Mouse (Mus musculus) lung, embryonic 15.5 days (tissue): ENCODE results near the gene Pygb. TPM values are rescaled to one million over a fixed set of nuclear protein-coding genes. Genes with fewer than 3 reads are reported as not detected.

Source experiments
- ATAC-seq: fragments of 200-750 bp; cut with Nextera tagmentation; 2 replicates; pipeline ENCODE4 v1.8.0; 2017; ENCODE audit warnings: moderate number of reproducible peaks, borderline replicate concordance; ENCODE audit not compliant: low FRiP score, low TSS enrichment; ENCODE audit errors: extremely low read depth
- H3K27ac ChIP-seq: fragments of 300-500 bp; sonication (generic); 2 replicates; pipeline ENCODE4 v1.5.1; 2015; ENCODE audit warnings: moderate library complexity, mild to moderate bottlenecking, inconsistent platforms
- H3K27me3 ChIP-seq: fragments of 300-500 bp; sonication (generic); 2 replicates; pipeline ENCODE4 v1.6.1; 2015; ENCODE audit warnings: inconsistent platforms
- H3K36me3 ChIP-seq: fragments of 300-500 bp; sonication (generic); 2 replicates; pipeline ENCODE4 v1.6.1; 2015; ENCODE audit warnings: inconsistent platforms
- H3K4me1 ChIP-seq: fragments of 300-500 bp; sonication (generic); 2 replicates; pipeline ENCODE4 v1.6.1; 2015; ENCODE audit warnings: inconsistent platforms
- H3K4me2 ChIP-seq: fragments of 300-500 bp; sonication (generic); 2 replicates; pipeline ENCODE4 v1.6.1; 2015; ENCODE audit warnings: inconsistent platforms, mild to moderate bottlenecking, moderate library complexity
- H3K4me3 ChIP-seq: fragments of 300-500 bp; sonication (generic); 2 replicates; pipeline ENCODE4 v1.5.1; 2015; ENCODE audit warnings: mild to moderate bottlenecking, inconsistent platforms
- H3K9ac ChIP-seq: fragments of 300-500 bp; sonication (generic); 2 replicates; pipeline ENCODE4 v1.6.1; 2015; ENCODE audit warnings: inconsistent platforms
- H3K9me3 ChIP-seq: fragments of 300-500 bp; sonication (generic); 2 replicates; pipeline ENCODE4 v1.6.1; 2016; ENCODE audit warnings: inconsistent platforms
- WGBS: fragments of 180-500 bp; shearing (Covaris S2); methylation state at CpG from one replicate; pipeline ENCODE4 v1.1.7; 2015; 5-methylcytosine and 5-hydroxymethylcytosine counted together
- polyA plus RNA-seq: library from polyadenylated mRNA; unstranded; fragments of >200 nt; fragmentation: Nextera tagmentation; extraction: Ambion mirVana; gene quantifications from 2 replicates; pipeline ENCODE4 v1.2.1, GENCODE M21; 2015

The Pygb gene
- polyA plus RNA-seq, 1 experiment from 2014 or later = 91.7 TPM

- Histone ChIP-seq H3K36me3 (peaks cover 17% of the 10 kb centered on the region), H3K27ac (peak overlapping the region; percentile 72), H3K4me3 (no peak overlapping the region), H3K9ac (no peak overlapping the region), H3K27me3 (no peaks in the 10 kb centered on the region), H3K4me1 (peaks cover 36% of the 10 kb centered on the region), H3K9me3 (no peaks in the 10 kb centered on the region), H3K4me2 (no peak overlapping the region)
- no peak for ATAC-seq
- WGBS = 74% methylated on average over 4 of the region's 4 CpGs
Observed at GRCm38 (mm10) chr2:150766083-150766862, 20.3 kb upstream of the Pygb start.

- no peak for ATAC-seq
- no peak overlapping the region for H3K4me2 ChIP-seq
- no peak overlapping the region for H3K4me3 ChIP-seq
- H3K27me3 ChIP-seq = no peaks in the 10 kb centered on the region
- no peak overlapping the region for H3K9ac ChIP-seq
- peaks cover 53% of the 10 kb centered on the region for H3K4me1 ChIP-seq
- H3K9me3 ChIP-seq = no peaks in the 10 kb centered on the region
- 79% methylated on average over 1 of the region's 1 CpGs for WGBS
- H3K36me3 ChIP-seq = 0 out of 2 replicates have a peak, but pooled peaks cover 3% of the 10 kb centered on the region
- H3K27ac ChIP-seq = peak overlapping the region; percentile 90
Observed at GRCm38 (mm10) chr2:150768678-150769077, 17.9 kb upstream of the Pygb start.

- Histone ChIP-seq H3K4me1 (peaks cover 53% of the 10 kb centered on the region), H3K9ac (no peak overlapping the region), H3K27me3 (no peaks in the 10 kb centered on the region), H3K4me2 (no peak overlapping the region), H3K9me3 (no peaks in the 10 kb centered on the region), H3K4me3 (no peak overlapping the region), H3K36me3 (no peaks in the 10 kb centered on the region), H3K27ac (peak overlapping the region; percentile 90)
- 22% methylated on average over 1 of the region's 1 CpGs for WGBS
- peak; percentile 80 for ATAC-seq
Observed at GRCm38 (mm10) chr2:150770747-150771146, 15.8 kb upstream of the Pygb start.

- no peaks in the 10 kb centered on the region for H3K9me3 ChIP-seq
- no peak overlapping the region for H3K4me2 ChIP-seq
- WGBS = 60% methylated on average over 6 of the region's 6 CpGs
- ATAC-seq = peak; percentile 33; the same call in 1 of the 2 replicates
- H3K4me3 ChIP-seq = no peak overlapping the region
- H3K27ac ChIP-seq = peak overlapping the region; percentile 90
- H3K36me3 ChIP-seq = no peaks in the 10 kb centered on the region
- no peaks in the 10 kb centered on the region for H3K27me3 ChIP-seq
- H3K9ac ChIP-seq = no peak overlapping the region
- peaks cover 55% of the 10 kb centered on the region for H3K4me1 ChIP-seq
Observed at GRCm38 (mm10) chr2:150771169-150771568, 15.4 kb upstream of the Pygb start.

GRCm38 (mm10) chr2:150771996-150772395 lies 14.5 kb upstream of the Pygb start:
- 62% methylated on average over 8 of the region's 8 CpGs for WGBS
- Histone ChIP-seq H3K36me3 (no peaks in the 10 kb centered on the region), H3K9ac (no peak overlapping the region), H3K4me1 (peaks cover 48% of the 10 kb centered on the region), H3K27ac (peak overlapping the region; percentile 90), H3K4me3 (no peak overlapping the region), H3K9me3 (no peaks in the 10 kb centered on the region), H3K4me2 (no peak overlapping the region), H3K27me3 (no peaks in the 10 kb centered on the region)
- ATAC-seq = peak; percentile 22; the same call in 1 of the 2 replicates

- H3K36me3 ChIP-seq = no peaks in the 10 kb centered on the region
- 0 out of 2 replicates have a peak, but pooled peaks have one; percentile 2 for ATAC-seq
Observed at GRCm38 (mm10) chr2:150772466-150773119, 13.9 kb upstream of the Pygb start.

GRCm38 (mm10) chr2:150782801-150783200 lies 3.7 kb upstream of the Pygb start:
- WGBS = 67% methylated on average over 2 of the region's 2 CpGs
- H3K4me1 ChIP-seq = peaks cover 14% of the 10 kb centered on the region
- no peaks in the 10 kb centered on the region for H3K9me3 ChIP-seq
- H3K4me2 ChIP-seq = no peak overlapping the region
- no peaks in the 10 kb centered on the region for H3K27me3 ChIP-seq
- no peaks in the 10 kb centered on the region for H3K36me3 ChIP-seq
- ATAC-seq = no peak
- no peak overlapping the region for H3K4me3 ChIP-seq
- H3K27ac ChIP-seq = no peak overlapping the region
- no peak overlapping the region for H3K9ac ChIP-seq

More at GRCm38 (mm10) chr2:150772466-150773119, 13.9 kb upstream of the Pygb start:
- no peaks in the 10 kb centered on the region for H3K9me3 ChIP-seq
- H3K4me3 ChIP-seq = no peak overlapping the region
- H3K4me2 ChIP-seq = no peak overlapping the region
- H3K27ac ChIP-seq = peak overlapping the region; percentile 90
- no peak overlapping the region for H3K9ac ChIP-seq
- peaks cover 45% of the 10 kb centered on the region for H3K4me1 ChIP-seq
- H3K27me3 ChIP-seq = no peaks in the 10 kb centered on the region
- WGBS = 74% methylated on average over 10 of the region's 10 CpGs

- ATAC-seq = peak; percentile 48
- Histone ChIP-seq H3K9ac (peak overlapping the region; percentile 65), H3K9me3 (no peaks in the 10 kb centered on the region), H3K4me1 (peaks cover 28% of the 10 kb centered on the region), H3K36me3 (peaks cover 9% of the 10 kb centered on the region; the same call in 1 of the 2 replicates), H3K4me3 (peak overlapping the region; percentile 65), H3K4me2 (peak overlapping the region; percentile 72), H3K27ac (peak overlapping the region; percentile 65), H3K27me3 (no peaks in the 10 kb centered on the region)
- 1% methylated on average over 23 of the region's 23 CpGs for WGBS
Observed at GRCm38 (mm10) chr2:150787234-150787771, 768 bp downstream of the Pygb start.

- peak overlapping the region; percentile 12; the same call in 1 of the 2 replicates for H3K4me3 ChIP-seq
- H3K9ac ChIP-seq = no peak overlapping the region
- H3K27ac ChIP-seq = 0 out of 2 replicates have a peak overlapping the region, but pooled peaks have one; percentile 22
- peak overlapping the region; percentile 72 for H3K4me2 ChIP-seq
- H3K4me1 ChIP-seq = peaks cover 28% of the 10 kb centered on the region
- no peaks in the 10 kb centered on the region for H3K9me3 ChIP-seq
- no peaks in the 10 kb centered on the region for H3K27me3 ChIP-seq
- 57% methylated on average over 4 of the region's 4 CpGs for WGBS
- no peak for ATAC-seq
- peaks cover 15% of the 10 kb centered on the region for H3K36me3 ChIP-seq
Observed at GRCm38 (mm10) chr2:150788768-150789550, 2.4 kb downstream of the Pygb start.

GRCm38 (mm10) chr2:150793320-150793719 lies 6.8 kb downstream of the Pygb start:
- Histone ChIP-seq H3K4me2 (no peak overlapping the region), H3K4me1 (peaks cover 16% of the 10 kb centered on the region), H3K36me3 (peaks cover 29% of the 10 kb centered on the region), H3K27me3 (no peaks in the 10 kb centered on the region), H3K9me3 (no peaks in the 10 kb centered on the region), H3K4me3 (no peak overlapping the region), H3K9ac (no peak overlapping the region), H3K27ac (no peak overlapping the region)
- no peak for ATAC-seq
- WGBS = 67% methylated on average over 4 of the region's 4 CpGs

- H3K36me3 ChIP-seq = peaks cover 49% of the 10 kb centered on the region
Observed at GRCm38 (mm10) chr2:150798084-150798483, 11.5 kb downstream of the Pygb start.

More at GRCm38 (mm10) chr2:150798084-150798483, 11.5 kb downstream of the Pygb start:
- H3K4me2 ChIP-seq = no peak overlapping the region
- H3K4me1 ChIP-seq = peaks cover 5% of the 10 kb centered on the region; the same call in 1 of the 2 replicates
- H3K9ac ChIP-seq = no peak overlapping the region
- no peaks in the 10 kb centered on the region for H3K9me3 ChIP-seq
- 55% methylated on average over 7 of the region's 7 CpGs for WGBS
- ATAC-seq = no peak
- H3K4me3 ChIP-seq = no peak overlapping the region
- H3K27me3 ChIP-seq = no peaks in the 10 kb centered on the region
- no peak overlapping the region for H3K27ac ChIP-seq
